Mouse (Mus musculus) left cerebral cortex, postnatal 25 days (tissue): ENCODE measurements at regions not wholly inside any gene's neighbourhood (a gene's known extent, or its start where the extent isn't known, plus 50 kb on each side); places are given as distances from the start of the nearest gene placed in this dataset.

Experiments
- DNase-seq, 2 experiments: peaks; one replicate each; pipeline ENCODE4 v3.0.0; 2022; ENCODE audit warnings: low spot score in 2 of 2, mixed read lengths in 1 of 2
- intact Hi-C: fragments of 180-260 bp; cut with DNase I; formaldehyde crosslinking; loops from one replicate; pipeline ENCODE4 v1.15.1; 2025

DNA sequence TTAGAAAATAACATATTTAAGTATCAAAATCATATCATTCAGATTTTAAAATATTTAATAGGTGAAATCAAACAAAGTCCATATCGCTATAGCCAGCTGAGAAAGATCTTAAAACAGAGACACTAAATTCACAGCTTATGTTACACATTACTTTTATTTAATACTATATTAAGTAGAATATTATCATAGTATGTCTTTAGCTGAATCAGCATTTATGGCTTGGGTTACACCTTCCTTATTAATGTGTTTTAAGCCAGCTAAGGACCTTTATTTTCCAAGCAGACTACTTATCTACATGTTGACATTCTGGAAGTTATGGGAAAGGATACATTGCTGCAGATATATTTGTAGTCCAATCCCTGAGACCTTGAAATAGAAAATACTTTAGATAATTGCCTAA lies 684.9 kb upstream of the Adgrl4 start:
- intact Hi-C loops = no loop called here
- no peak for DNase-seq

DNA sequence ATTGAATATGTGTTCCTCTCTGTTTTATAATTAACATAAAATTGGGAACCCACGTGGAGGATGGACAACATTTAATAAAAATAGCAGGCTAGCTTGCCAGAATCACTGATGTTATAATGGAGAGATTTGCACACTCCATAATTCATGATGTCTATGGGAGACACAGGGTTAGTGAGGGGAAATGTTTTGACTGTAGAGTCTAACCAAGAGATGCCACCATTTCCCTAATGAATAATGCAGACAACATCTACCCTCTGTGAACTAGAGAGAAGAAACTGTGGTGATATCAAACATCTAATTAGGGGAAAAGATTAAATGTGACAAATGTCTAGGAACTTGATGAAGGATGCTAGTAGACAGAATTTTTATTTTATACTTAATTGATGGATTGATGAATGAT lies 677.8 kb upstream of the Adgrl4 start:
- intact Hi-C loops = no loop called here

DNA sequence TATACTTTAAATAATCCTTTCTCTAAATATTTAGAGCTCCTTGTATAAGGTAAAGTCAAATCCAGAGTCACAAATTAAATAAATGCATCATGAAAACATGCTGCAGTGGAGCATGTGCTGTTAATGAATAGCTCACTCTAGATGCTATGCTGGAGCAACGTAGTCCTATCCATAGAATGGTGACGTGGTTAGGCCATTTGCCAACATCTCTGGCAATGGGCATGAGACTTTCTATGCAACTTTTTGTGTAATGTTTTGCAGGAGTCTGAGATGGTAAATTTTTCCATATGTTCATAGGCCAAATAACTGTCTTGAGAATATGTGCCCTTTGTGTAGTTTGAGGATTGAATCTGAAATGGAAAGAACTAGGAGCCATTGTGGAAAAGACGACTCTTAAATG lies 653.1 kb upstream of the Adgrl4 start:
- intact Hi-C loops = no loop called here
- DNase-seq = no peak

More for the DNA sequence above, 677.8 kb upstream of the Adgrl4 start:
- DNase-seq = no peak

DNA sequence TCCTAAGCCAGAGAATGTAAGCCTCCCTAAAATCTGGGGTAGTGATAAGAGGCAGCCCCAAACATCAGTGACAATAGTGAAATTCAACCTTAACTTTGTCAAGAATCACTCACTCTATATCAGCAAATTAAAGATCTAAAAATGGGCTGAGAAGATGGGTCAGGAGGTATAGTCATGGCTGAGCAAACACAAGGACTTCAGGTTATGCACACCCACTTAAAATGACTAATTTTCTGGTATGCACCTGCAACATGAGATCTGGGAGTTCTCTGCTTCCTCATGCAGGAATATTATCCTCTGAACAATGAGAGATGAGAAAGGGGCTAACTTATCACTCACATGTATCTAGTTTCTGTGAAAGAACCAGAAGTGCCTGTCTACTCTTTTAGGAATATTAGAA lies 619.9 kb upstream of the Adgrl4 start:
- DNase-seq = no peak
- intact Hi-C loops = no loop called here

DNA sequence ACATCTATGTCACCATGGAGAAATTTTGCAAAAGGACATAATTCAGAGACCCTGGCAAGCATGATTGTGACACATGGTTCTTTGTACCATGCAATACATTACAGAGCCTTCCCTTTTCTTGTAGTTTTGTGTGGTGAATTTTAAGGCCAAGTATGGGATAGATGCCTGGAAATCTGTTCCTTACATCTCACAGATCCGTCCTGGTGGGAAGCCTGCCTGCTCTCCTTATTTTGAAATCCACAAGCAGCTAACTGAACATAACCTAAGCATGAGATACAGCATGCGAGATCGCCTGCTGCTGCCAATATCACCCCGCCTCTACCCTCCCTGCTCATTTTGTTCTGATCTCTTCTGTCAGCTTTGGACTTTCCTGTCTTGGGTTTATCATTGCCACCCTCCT lies 618.3 kb upstream of the Adgrl4 start:
- peak in 1 of 2 experiments; percentile 22 for DNase-seq
- intact Hi-C loops = no loop called here

DNA sequence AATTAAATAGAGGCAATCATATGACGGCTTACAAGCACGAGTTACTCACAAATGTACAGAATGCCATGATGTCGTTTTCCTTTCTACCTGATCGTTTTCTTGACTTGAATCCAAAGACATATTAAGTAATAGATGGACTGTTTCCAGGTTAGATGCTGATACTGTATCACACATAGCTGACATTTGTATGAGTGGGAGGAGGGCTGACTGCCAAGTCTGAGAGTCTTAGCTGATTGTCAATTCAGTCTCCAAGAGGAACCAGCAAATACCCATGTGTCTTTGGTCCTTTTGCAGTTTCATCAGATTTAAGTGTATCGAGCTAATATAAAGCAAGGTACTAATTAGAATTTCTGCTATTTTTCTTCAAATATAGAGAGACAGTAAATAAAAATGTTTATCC lies 617.6 kb upstream of the Adgrl4 start:
- peak; percentile 3 to 42 for DNase-seq
- intact Hi-C loops = no loop called here

DNA sequence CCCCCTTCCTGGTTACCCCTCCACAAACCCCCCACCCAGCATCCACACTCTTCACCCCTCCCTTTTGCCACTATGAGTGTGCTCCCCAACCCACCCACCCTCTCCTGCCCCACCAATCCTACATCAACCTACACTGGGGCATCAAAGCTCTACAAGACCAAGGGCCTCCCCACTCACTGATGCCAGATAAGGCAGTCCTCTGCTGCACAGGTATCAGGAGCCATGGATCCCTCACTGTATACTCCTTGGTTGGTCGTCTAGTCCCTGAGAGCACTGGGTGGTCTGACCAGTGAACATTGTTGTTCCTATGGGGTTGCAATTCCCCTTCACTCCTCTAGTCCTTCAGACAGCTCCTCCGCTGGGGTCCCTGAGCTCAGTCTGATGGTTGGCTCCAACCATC lies 591.7 kb upstream of the Adgrl4 start:
- intact Hi-C loops = no loop called here
- DNase-seq = no peak

DNA sequence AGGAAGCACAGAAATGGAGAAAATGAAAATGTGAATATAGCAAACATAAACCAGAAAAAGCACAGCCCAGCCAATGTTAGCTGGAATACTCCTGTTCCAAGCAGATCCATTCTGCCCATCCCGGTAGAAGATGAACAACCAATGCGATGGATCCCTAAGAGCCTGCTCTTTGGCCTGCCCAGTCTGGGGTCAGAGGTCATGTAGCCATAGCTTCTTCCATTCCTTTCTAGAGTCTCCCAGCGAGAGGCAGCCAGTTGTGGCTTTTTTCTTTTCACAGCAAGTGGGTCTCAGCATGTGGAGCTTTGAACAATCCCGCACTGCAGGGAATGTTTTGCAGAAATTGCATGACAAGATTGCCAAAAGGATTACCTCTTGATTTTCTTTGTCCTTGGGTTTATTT lies 585.6 kb upstream of the Adgrl4 start:
- intact Hi-C loops = no loop called here
- no peak for DNase-seq

DNA sequence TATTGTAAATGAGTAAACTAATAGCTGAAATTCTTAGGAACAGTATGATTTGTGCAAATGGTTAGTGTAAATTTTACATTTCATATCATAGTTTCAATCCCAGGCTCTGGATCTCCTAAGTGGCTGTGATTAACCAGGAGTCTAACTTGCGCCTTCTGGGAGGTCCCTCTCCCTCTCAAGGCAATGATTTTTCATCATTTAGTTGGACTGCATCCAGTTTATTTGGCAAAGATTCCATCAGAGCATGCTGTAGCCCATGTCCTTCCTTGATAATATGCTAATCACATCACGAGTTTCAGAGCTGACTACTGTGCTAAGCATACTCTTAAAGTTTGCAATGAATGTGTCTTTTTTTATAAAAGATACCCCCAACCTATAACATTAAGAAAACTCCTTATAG lies 541.0 kb upstream of the Adgrl4 start:
- intact Hi-C loops = no loop called here

DNA sequence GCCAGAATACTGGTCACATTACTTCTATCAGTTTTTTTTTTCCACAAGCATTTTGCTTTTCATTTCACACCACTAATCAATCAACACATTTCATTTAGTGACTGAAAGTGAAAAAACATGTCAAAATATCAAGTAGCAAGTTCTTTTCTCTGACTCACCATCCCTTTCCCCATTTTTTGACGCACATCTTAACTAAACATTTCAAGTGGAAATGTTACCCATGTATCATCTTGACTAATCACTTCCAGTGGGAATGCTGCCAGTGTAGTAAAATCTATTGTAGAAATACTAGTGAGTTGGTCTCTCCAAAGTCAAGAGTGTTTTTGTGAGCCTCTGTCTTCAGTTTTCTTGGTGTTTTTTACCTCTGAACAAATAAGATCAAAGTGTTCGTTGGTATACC lies 527.6 kb upstream of the Adgrl4 start:
- no peak for DNase-seq
- intact Hi-C loops = no loop called here

More for the DNA sequence above, 541.0 kb upstream of the Adgrl4 start:
- no peak for DNase-seq

DNA sequence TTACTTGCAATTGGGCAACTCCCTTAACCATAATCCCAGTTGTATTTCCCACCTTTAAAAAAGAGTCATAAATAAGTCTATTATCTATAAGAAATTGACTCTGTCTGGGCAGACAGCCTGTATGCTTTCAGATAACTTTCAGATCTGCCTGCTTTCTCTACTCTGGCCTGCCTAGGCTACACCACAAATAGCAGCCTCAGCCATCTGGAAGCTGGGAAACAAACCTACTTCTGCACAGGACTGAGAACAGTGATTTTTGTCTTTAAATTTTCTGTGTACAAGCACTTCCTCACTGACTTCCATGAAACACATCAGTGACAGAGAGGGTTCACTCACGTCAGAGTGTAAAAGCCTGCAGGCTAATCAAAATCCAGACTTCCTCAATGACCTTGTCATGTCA lies 482.8 kb upstream of the Adgrl4 start:
- intact Hi-C loops = no loop called here
- DNase-seq = peak; percentile 10 to 56

DNA sequence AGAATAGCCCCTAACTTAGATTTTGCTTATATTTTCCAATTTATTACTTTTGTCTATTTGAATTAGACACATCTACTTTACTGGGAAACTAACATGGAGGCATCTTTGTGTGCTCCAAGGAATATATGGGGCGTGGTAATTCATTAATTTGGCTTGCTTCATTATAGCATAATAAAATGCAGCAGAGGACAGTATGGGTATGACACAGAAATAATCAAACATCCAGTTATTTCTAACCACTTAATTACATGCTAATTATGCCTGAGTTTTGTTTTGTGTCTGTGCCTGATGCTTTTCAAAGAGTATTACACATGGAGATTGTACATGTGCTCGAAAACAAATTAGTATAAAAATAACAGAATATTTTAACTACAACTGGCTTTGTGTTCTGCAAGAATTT lies 438.0 kb upstream of the Adgrl4 start:
- intact Hi-C loops = no loop called here
- no peak for DNase-seq

DNA sequence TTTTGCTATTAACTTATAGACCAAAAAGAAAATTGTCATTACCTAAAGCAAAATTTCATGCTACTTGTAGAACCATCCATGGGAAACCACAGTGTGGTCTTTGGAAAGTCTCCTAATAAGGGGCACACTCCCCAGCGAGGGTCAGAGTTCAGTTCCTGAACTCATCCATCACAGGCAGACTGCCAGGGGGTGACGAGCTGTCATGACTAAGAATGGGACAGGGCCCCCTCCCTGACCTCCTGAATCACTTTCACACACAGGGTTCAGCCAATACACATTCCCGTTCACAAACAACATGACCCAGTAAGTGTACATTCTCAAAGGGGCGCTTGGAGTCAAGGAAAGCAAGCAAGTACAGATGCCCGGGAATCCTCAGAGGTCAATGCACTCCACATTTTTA lies 437.5 kb upstream of the Adgrl4 start:
- DNase-seq = no peak
- intact Hi-C loops = no loop called here

DNA sequence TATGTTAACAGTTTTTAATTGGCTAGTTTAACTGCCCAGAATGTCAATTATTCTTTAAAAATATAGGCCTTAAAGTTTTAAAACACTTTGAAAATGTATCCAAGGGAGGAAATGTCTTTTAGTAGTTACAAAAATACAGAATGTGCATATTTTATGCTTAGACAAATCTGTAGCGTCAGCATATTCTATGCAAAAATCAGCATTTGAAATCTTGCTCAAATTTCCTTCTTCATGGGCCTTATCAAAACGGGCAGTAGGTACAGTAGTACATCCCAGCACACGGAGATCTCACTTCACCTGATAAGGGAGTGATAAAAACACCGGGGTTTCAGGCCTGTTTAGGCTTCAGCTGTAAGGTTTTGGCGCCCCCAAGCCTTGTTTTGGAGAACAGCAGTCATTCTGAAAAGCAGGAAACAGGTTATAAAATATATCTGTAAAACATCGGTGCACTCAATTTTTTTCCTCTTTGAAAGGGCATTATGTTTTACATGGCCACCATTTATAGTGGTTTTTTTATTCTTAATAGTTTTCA lies 435.7 kb upstream of the Adgrl4 start:
- DNase-seq = peak; percentile 52 to 66
- intact Hi-C loops = loop anchor here (2.0 kb wide), 1 partner anchor 617 kb away; no protein-coding TSS in a partner anchor

DNA sequence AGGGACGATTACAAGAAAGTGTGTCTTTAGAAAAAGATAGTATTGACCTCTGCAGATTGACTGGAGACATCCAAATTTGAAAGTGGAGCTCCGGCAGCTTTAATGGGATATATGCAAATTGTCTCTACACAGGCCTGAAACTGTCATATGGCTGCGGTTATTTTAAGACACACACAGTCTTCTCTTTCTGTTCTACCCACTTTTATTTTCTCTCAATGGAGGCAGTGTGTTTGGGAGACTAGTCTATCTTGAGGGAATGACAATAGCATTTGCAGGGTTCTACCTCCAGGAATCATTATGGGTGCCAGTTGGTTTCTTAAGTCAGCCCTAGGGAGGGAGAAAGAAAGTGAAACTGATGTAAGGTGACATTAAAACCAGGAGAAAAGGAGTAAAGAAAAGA lies 434.2 kb upstream of the Adgrl4 start:
- peak; percentile 7 to 77 for DNase-seq
- intact Hi-C loops = loop anchor here (2.0 kb wide), 1 partner anchor 619 kb away; no protein-coding TSS in a partner anchor

DNA sequence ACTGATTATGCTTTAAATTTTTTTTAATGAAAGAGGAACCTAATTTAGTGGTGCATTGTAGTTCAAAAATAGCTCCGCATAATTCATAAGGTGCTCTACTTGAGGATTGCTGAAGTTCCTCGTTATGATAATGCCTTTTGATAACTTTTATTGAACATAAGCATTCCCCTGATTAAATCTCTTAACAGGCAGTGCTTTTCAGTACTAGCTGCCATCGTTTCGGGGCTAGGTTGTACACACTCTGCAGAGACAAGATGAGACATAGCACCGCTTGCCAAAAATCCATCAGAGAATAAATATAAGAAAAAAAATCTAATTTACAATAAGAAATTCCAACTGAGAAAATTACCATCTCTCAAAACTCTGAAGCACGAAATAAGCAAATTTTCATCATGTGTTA lies 433.7 kb upstream of the Adgrl4 start:
- intact Hi-C loops = loop anchor here (2.0 kb wide), 1 partner anchor 619 kb away; no protein-coding TSS in a partner anchor

DNA sequence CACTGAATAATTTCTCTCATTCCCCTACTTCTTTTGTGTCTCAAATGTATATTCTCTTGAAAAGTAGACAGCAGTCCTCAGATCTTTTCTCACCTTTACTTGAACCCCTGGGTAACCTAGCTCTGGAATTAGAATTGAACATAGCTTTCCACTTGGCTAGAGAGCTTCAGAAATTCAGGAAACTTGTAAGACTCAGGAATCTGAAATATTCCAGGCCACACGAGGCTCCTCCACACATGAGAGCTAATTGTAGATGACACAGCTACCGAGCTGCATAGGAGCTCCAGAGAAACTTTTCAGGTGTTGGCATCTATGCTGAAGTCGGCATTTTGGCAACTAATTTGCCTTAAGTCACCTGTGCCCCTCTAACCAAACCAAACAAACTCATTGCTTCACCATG lies 417.7 kb upstream of the Adgrl4 start:
- no peak for DNase-seq
- intact Hi-C loops = no loop called here

More for the DNA sequence above, 433.7 kb upstream of the Adgrl4 start:
- peak in 1 of 2 experiments; percentile 4 for DNase-seq

DNA sequence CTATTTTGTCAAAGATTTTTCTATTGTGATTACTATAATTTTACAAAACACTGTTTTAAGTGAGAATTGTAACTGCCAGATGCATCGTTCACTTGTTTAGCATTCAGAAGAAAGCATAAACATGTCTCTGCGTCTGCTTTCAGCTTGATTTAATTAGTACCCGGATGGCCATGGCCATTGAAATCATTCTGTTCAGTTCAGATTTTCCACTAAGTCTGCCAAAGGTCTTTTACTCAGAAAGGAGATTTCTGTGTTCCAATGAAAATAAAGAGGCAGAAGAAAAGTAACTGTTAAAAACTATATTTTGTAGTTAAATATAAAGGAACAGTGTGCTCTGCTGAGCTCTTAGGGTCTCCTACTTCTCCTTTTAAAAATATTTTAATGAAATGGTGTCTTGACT lies 380.2 kb upstream of the Adgrl4 start:
- DNase-seq = no peak
- intact Hi-C loops = no loop called here

DNA sequence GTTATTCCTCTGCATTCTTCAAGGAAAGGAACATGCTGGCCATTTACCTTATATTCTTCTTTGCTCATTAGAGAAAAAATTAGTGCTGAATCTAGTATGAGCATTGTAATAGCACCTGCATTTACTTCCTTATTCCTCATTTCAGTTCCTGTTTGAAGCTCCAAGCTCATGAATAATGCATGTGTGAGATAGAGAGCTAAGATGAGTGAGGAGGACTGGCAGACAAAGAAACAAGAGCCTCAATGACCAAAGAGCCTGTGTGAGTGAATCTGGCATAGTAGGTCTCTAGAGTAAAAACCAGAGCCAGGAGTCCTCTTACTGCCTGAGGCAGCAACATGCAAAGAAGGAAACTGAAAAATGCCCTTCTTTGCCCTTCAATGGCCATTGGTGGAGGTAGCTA lies 365.4 kb upstream of the Adgrl4 start:
- no peak for DNase-seq
- intact Hi-C loops = no loop called here

DNA sequence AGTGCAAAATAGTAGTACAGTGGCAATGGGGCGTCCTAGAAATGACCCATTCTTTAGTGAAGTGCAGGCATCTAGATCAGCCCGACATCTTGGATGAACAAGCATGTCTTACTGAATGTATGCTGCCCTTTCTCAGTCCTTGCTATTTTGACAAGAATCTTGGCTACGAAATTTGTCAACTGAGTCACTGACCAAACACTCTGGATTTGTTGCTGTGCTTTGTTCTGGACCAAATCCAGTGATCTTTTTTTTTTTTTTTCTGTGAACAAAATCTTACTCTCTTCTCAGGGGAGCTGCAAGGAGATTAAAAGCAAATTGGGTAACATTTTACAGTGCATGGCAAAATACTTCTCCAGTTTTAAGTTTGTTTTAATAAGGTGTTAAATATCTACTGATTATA lies 320.9 kb upstream of the Adgrl4 start:
- no peak for DNase-seq
- intact Hi-C loops = no loop called here

DNA sequence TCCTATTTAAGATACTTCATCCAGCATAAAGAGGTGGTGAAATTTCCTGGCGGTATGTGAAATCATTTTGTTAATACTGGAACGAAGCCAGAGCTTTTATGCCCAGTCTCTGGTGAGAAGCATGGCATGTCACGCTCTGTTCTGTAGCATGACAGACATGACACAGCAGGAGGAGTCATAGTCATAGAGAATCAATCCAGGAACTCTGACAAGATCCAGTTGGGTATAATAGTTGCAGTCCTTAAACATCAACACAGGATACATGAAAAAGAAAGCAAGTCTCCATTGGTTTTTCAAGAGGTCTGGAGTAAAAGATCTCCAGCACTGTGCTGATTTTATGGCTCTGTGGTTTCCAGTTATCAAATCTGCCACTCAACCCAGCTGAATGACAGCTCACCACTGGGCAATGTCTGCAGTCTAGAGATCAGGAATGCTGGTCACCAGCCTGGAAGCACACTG lies 320.1 kb upstream of the Adgrl4 start:
- intact Hi-C loops = no loop called here
- no peak for DNase-seq

DNA sequence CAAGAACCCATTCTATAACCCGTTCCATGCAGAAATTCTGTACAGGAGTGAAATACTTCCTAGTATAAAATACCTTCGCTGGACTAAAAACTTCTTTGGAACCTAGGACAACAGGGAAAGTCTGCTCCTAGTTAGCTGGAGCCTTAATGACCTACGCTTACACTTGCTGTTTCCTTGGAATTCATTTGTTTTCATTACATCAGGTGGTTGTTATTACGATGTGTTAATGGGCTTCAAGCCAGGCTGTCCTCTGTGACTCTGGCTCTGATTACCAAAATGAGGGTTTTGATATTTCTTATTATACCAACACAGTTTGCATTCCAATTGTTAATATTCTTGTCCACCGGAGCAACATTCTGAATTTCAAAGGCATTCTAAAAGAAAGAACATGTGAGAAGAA lies 313.6 kb upstream of the Adgrl4 start:
- no peak for DNase-seq
- intact Hi-C loops = no loop called here
